Mouse (Mus musculus) thymus, postnatal 0 days (tissue): ENCODE results near the gene Relb. TPM values are rescaled to one million over a fixed set of nuclear protein-coding genes. Genes with fewer than 3 reads are reported as not detected.

Experiments
- DNase-seq: peaks from one replicate; pipeline ENCODE4 v3.0.0-alpha.2; 2015; ENCODE audit warnings: low spot score
- polyA plus RNA-seq: library from polyadenylated mRNA; unstranded; fragments of >200 nt; fragmentation: Nextera tagmentation; extraction: Ambion mirVana; gene quantifications from 2 replicates; pipeline ENCODE4 v1.2.1, GENCODE M21; 2015

Relb gene
- polyA plus RNA-seq: 37.2 and 38.0 TPM in 2 replicates

GRCm38 (mm10) chr7:19629361-19629734 is at the start of gene Relb:
Relb (minus strand) TSS chr7:19629438.
- DNase-seq: peak; percentile 77

GRCm38 (mm10) chr7:19678901-19679300 is 49.7 kb upstream of the Relb start:
- no peak for DNase-seq

- no peak for DNase-seq
These were observed 48.6 kb upstream of the Relb start, which contains the start of gene Apoc2 for GRCm38 (mm10) chr7:19677872-19678271. Apoc2 (minus strand) TSS chr7:19677941.

GRCm38 (mm10) chr7:19676662-19677061 is 47.4 kb upstream of the Relb start:
- DNase-seq: no peak

- no peak for DNase-seq
These were observed 46.6 kb upstream of the Relb start for GRCm38 (mm10) chr7:19675824-19676223.

- DNase-seq: no peak
These were observed 44.0 kb upstream of the Relb start for GRCm38 (mm10) chr7:19673083-19673699.

- DNase-seq: no peak
These were observed 42.3 kb upstream of the Relb start for GRCm38 (mm10) chr7:19671511-19671910.

- DNase-seq: peak; percentile 93
These were observed 39.9 kb upstream of the Relb start for GRCm38 (mm10) chr7:19668947-19669721.

GRCm38 (mm10) chr7:19667434-19667833 is 38.2 kb upstream of the Relb start:
- DNase-seq: no peak

- DNase-seq: peak; percentile 23
These were observed 37.5 kb upstream of the Relb start for GRCm38 (mm10) chr7:19666750-19667149.

GRCm38 (mm10) chr7:19664955-19665841 is 36.0 kb upstream of the Relb start, which contains the start of gene Clptm1:
Clptm1 (minus strand) TSS chr7:19665033.
- peak; percentile 99 for DNase-seq

GRCm38 (mm10) chr7:19664455-19664954 is 35.3 kb upstream of the Relb start:
- DNase-seq: no peak

- DNase-seq: no peak
These were observed 34.7 kb upstream of the Relb start for GRCm38 (mm10) chr7:19663940-19664339.

GRCm38 (mm10) chr7:19652614-19653013 is 23.4 kb upstream of the Relb start:
- DNase-seq: no peak

GRCm38 (mm10) chr7:19651063-19651786 is 22.0 kb upstream of the Relb start:
- DNase-seq: no peak

- DNase-seq: no peak
These were observed 12.0 kb upstream of the Relb start for GRCm38 (mm10) chr7:19641223-19641622.

- no peak for DNase-seq
These were observed 6.0 kb upstream of the Relb start for GRCm38 (mm10) chr7:19635074-19635827.

- DNase-seq: no peak
These were observed 5.4 kb upstream of the Relb start for GRCm38 (mm10) chr7:19634591-19634990.

- no peak for DNase-seq
These were observed 4.6 kb upstream of the Relb start for GRCm38 (mm10) chr7:19633855-19634254.

GRCm38 (mm10) chr7:19633197-19633596 is 4.0 kb upstream of the Relb start:
- no peak for DNase-seq
